Mouse (Mus musculus) thymus, postnatal 14 days (tissue): ENCODE measurements around the gene Slc25a30.
A peak's percentile ranks its signal among the peaks of the same experiment; 100 is the strongest.
"Not testable (repeated sequence)": the region's sequence is repeated elsewhere in the genome, so short reads cannot be mapped to it uniquely, and the experiment has no call there.

ENCODE experiments used
- DNase-seq: peaks from one replicate; pipeline ENCODE4 v3.0.0; 2021

Slc25a30 gene

DNA sequence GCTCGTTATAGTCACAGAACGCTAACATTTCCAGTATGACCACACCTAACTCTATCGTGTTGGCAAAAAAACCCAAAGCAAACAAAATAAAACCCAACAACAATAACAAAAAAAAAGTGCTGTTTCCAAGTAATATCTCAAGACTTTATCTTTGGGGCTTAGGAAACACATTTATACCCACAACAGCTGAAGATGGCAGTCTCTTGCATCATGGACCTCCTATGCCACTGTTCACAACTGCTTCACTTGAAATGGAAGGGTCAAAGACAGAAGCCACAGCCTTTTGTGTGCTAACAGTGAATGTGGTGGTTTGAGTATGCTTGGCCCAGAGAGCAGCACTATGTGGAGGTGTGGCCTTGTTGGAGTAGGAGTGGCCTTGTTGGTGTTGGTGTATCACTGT, 4.5 kb upstream of the Slc25a30 start:
- DNase-seq = no peak

DNA sequence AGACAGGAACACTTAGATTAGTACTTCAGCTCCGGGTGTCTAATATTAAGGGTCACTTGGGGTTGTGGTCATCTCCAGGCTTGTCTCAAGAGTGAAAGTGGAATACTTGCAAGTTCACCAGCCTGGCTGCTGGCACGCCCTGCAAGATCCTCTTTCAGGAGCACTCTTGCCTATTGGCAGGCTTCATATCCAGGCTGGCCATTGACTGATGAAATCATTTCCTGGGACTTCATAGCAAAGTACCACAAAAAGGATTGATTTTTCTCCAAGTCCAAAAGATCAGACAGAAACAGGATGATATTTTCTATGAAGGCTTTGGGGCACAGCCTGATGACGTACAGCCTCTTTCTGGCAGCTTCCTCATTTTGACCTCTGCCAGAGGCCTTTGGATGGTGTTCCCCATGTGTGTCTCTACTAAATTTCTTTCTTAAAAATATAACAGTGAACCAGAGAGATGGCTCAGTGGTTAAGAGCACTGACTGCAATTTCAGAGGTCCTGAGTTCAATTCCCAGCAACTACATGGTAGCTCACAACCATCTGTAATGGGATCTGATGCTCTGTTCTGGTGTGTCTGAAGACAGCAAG, 3.7 kb upstream of the Slc25a30 start:
- DNase-seq = no peak

DNA sequence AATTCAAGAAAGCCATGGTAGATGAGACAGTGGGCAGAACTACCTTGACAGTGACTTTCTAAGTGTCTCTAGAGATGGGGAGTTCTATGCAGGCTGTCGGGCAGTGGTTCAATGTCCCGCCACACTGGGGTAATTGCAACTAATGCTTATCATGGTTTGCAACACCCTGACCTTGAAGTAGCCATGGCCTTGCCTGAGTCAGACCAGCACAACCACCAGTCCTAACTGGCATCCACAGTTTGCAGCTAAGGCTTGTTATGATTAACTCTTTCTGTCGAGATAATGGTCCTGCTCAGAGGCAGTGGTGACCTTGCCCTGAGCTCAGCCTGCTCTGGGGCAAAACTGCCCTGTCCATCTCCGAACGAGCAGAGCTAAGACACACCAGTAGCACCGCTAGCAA, 2.5 kb upstream of the Slc25a30 start:
- no peak for DNase-seq

DNA sequence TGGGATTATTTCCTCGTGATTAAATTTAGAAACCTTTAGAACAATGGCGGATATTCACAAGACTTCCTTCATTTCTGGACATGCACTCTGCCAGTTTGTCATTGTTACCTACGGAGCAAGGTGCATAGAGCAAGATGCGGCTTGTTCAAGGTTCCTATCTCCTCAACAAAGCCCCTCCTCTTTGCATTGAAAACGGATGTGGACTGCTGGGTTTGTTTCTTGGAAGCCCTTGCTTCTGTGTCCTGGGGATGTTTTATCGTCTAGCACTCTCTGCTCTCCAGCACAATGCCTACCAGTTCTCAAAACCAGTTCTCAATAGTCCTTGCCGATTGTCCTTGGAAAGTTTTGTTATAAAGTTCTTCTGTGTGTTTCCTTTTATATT, 948 bp upstream of the Slc25a30 start:
- DNase-seq = no peak

DNA sequence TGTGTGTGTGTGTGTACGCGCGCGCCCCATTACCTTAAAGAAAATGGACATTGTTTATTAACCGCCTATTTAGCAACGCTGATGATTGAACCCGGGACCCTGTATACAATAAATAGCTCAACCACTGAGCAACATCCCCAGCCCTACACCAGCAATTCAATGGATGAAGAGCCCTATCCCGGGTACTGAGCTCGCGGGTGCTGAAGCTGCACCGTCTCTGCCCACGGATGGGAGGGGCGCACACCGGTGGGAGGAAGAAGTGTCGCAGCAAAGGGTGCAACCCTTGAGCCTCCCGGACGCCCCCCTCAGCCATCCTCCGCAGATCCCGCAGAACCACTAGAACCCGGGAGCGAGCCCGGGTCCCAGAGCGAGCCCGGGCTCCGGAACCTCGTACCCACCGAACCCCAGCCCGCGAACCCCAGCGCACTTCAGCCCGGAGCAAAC, 391 bp downstream of the Slc25a30 start:
- peak; percentile 77 for DNase-seq

DNA sequence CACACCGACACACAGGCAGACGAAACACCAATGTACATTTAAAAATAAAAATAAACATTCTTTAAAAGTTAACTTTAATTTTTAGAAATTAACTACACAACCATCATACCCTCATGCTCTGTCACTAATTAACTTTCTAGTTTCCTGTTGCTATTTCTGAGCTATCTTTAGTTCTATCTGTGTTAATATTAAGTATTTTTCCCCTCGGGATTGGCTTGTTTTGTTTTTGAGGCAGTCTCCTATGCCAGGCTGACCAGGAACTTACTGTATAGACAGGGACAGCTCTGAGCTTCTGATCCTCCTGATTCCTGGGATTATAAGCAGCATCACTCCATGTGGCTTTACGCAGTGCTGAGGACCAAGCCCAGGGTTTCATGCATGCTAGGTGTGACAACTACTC, 6.9 kb downstream of the Slc25a30 start:
- no peak for DNase-seq

DNA sequence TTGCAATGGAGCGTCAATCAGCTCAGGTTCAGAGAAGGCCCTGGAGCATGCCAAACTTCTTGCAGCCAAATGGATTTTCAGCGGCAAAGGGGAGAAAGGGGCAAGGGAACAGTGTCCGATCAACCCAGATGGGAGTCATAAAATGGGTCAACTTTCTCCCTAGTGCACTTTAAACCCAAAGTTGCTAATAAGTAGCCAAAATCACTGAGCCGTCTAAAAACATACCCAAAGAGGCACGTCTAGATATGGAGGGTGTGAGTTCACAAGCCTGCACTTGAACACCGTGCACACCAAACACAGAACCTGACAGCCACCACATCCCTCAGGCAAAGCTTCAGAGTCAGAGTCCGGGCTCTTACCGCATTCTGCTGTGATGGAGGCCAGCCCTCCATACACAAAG, 10.2 kb downstream of the Slc25a30 start:
- DNase-seq = no peak

DNA sequence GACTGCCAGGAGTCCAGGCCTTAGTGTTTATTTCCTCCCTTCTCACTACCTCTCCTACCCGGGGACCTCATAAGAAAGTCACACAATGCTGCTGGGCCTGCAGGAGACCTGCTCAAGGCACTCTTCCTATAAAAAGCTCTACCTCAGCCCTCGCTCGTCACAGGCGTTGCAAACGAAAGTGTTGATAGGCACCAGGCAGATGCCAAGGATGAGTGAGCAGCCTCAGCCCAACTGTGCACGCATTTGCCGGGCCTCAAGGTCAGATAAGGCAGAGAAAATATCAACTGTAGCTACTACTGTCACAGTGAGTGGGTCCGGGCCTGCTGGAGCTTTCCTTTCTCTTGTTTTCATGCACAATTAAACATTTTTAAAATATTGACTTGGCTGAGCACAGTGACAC, 13.4 kb downstream of the Slc25a30 start:
- DNase-seq = no peak

DNA sequence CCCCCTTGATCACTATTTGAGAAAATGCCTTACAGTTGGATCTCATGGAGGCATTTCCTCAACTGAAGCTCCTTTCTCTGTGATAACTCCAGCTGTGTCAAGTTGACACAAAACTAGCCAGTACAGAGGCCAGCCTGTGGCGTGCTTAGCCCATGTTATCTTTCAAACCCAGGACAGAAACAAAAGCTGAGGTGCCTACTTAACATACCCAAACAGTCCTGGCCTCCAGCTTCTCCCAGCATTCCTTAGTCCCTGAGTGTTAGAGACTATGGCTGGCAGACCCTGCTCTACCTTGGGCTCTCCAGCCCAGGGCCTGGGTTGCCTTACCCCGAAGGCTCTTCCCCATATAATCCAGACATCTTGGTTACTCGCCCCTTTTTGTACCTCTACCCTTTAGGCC, 14.4 kb downstream of the Slc25a30 start:
- DNase-seq = not testable (repeated sequence)

DNA sequence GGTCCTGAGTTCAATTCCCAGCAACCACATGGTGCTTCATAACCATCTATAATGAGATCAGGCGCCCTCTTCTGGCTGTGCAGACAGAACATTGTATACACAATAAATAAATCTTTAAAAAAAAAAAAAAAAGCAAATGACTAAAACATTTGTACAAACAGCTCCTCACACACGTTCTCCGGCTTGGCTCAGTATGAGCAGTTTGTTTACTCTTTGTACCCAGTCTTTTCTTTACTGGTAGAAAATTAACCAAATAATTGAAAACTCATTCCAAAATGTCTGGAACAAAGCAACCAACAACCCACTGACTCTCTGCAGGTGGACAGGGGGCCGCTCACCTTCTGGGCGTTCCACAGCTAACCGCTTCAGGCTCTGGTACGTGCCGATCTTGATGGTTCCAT, 15.7 kb downstream of the Slc25a30 start:
- DNase-seq = no peak

DNA sequence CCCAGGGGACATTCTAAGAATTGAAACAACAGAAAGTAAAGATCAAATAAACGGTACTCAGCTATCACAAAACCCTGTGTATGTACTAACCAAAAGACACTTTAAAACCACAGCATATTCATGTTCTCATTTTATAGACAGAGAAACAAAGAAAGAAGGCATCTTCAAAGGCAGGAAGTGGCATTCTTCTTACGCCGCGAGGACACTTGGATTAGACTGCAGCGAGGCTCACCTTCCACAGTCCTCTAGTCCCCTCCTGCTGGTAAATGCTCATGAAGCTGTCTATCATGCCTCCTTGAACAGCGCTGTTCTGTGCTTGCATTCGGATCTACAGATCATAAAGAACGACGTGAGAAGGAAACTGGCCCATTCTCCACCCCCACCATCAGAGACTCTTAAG, 17.5 kb downstream of the Slc25a30 start:
- DNase-seq = peak; percentile 59

DNA sequence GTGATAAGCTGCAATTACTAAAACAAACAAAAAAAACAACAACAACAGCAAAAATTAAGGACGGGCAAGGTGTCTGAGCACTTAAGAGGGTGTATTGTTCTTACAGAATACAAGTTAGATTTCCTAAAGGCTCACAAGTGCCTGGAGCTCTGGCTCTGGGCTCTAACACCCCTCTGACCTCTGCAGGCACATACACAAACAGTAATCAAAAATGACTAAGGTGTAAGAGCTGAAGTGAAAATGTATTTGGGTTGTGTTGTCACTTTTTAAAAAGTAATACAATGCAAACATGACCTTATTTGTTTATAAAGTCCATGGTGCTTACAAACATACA, 18.6 kb downstream of the Slc25a30 start:
- DNase-seq = no peak

DNA sequence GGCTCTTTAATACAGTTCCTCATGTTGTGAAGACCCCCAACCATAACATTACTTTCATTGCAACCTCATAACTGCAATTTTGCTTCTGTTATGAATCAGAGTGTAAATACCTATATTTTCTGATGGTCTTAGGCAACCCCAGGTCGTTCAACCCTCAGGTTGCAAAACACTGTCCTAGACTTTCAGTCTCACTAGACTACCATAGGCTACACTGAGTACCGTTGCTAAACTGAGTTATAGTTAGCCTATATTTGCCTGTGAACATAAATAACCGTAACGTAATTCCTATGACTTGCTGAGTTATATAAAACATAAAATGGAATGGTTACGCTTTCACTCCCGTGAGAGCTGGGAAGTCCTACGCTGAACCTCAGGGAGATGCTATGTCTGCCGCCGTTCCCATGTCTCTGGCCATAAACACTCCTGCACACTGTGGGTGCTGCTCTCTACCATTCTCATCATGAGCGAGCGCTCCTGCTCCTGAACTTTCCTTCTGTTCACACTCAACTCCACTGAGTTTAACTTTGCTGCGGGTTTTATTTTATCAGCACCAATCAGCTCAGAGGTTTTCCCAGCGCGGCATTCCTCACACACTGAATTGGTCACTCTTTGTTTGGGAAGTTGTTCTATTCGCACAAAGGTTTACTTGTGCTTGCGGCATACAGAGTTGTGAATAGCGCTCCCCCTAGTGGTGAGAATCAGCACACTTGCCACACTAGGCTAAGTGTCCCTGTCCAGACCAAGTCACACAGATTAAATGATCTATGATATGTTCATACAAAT, 19.2 kb downstream of the Slc25a30 start:
- peak; percentile 78 for DNase-seq

DNA sequence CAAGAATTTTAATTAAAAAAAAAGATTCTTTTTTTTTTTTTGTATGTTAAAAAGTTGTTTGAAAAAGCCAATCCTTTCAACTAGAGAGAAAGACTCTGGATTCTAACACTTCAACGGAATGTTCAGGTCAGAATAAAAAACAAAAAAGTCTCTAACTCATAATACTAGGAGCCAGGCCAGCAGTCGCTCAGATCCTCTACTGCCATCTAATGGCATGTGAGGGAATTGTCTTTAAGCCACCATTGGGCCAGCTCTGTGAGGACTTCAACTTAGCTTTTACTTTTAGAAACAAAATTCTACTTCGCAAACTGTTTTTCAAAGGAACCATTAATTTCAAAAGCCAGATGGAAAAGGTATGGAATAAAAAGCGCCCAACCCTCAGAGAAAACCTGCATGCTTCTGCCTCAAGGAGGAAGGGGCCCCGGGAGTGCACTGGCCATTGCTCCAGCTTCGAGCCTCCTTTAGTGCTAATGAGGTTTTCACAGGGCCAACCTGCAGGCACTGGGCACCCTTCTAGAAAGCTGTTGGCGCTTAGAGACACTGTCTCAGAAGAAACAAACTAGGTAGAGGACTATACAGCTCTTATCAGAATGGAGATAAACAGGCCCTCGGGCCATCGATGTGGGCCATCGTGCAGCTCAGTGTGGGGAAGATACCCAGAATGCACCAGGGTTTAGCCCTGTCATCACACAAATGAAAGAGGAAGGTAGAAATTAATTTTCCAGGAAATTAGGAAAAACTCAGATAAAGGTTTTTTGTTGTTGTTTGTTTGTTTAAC, 25.6 kb downstream of the Slc25a30 start:
- DNase-seq = peak; percentile 58

DNA sequence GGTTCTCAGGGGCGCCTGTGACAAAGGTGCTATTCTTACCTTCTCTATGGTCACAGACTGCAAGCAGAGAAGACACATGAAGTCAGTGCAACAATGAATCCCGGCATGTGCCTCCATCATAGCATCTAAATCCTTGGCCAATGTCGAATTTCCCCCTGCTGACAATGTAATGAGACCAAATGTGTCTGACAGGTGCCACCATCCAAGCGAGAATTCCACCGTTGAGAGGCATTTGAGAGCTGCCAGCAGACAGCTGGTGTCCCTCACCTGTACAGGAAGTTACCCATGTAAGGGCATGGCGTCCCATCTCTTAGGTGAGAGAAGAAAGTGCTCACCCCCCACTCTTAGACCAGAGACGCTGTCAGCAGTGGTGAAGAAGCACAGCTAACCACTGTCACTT, 28.4 kb downstream of the Slc25a30 start:
- no peak for DNase-seq

DNA sequence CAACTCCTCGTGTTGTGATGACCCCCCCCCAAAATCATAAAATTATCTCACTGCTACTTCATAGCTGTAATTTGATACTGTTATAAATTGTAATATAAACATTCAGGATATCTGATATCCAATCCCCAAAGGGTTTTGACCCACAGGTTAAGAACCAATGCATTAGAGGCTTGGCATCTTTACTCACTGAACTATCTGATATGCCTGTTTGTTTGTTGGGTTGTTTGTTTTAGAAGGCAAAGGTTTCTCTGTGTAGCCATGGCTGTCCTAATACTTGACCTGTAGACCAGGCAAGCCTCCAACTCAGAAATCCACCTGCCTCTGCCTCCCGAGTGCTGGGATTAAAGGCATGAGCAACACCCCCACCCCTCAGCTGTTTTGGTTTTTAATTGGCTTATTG, 29.0 kb downstream of the Slc25a30 start:
- DNase-seq = no peak

DNA sequence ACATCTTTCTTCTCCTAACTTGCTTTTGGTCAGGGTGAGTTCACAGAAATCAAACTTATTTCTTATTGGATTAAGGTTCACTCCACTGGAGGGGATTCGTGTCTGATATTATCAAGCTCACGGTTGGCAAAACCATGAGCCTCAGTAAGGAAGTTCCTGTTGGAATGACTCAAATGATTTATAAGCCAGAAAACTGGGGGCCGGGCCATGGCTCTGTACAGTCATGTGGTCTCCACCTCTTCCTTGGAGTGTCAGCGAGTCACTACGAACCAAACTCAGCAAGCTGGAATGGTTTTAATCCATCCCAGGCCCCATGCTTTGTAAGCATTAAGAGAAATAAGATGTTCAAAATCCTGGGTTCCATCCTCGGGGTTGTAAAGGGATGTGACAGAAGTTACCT, 29.9 kb downstream of the Slc25a30 start:
- no peak for DNase-seq

DNA sequence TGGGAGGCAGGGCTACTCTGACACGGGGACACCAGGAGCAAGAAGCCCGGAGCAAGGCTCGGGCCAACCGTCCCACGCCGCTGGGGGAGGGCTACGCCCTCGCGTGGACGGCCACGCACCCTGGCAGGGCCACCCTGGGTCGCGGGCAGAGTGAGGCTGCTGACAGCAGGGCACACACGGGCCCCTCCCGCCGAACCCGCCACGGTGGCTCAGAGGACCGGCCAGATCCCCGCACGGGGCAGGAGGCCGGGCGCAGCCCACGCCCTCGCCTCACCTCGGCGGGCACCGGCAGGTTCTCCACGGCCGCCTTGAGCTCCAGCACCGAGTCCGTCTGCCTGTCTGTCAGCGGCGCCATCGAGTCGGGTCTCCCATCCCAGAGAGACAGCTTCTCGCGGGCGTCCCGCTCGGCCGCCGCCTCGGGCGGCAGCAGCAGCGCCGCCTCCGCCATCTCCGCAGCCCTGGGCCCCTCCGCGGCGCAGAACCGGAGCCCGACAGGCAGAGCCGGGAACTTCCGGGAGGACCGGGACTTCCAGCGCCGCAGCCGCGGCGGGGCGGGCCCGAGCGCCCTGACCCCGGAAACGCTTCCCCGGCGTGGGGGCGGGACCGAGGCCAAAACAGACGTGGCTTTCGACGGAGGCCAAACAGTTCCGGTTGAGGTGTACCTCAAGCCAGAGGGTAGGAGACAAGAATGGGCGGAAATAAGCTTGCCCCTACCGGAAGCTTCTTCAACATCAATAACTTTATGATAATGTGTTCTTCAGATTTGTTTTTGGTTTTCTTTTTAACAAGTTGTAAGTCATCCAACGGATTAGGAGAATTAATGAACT, 32.6 kb downstream of the Slc25a30 start, which contains the start of gene Cog3:
Gene Cog3 (minus strand): TSS at position 527 of the 827 bp plus-strand sequence.
- peak; percentile 98 for DNase-seq

DNA sequence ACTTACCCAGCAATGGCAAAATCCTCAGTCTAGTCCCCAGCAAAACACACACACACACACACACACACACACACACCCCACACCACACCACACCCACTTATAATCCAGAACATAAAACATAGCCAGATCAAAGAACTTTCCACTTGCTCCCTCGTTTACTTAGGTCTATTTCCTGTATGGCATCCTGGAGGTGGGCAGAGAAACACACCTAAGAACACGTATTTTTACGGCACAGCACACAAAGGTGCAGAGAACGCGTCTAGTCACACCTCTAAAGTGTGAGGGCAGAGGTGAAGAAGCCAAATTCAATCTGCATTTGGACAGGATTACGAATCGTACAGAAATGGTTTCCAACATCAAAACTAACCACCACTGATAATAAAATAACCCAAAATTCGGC, 33.6 kb downstream of the Slc25a30 start:
- DNase-seq = no peak

DNA sequence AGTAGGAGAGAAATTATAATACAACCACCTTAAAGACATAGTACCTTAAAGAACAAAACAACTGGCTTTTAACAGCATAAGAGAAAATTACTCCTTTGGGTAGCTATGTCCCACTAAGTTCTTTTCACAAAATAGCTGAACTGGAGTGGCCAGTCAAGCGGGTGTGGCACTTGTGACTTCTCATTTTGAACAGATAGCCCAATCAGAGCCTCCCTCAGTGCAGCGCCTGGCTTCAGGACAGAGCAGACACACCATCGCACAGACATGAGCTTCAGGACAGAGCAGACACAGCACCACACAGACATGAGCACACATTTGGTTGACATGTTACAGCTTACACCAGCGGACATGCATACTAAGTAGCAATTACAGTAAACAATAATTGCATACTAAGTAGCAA, 35.8 kb downstream of the Slc25a30 start:
- no peak for DNase-seq

DNA sequence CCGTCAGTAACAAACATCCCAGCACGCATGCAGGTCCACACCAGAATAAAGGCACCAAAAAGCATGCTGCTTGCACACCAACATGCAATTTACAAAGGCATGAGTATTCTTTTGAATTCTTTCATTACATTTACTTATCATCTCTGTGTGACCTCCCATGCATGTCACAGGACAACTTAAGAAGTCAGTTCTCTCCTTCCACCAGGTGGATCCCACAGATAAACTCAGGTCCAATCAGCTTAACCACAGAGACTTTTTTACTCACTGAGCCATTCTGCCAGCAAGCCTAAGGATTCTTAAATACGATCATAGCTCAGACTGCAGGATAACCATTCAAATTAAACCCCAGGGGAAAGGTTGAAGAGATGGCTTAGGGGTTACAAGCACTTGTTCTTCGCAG, 37.7 kb downstream of the Slc25a30 start:
- no peak for DNase-seq

DNA sequence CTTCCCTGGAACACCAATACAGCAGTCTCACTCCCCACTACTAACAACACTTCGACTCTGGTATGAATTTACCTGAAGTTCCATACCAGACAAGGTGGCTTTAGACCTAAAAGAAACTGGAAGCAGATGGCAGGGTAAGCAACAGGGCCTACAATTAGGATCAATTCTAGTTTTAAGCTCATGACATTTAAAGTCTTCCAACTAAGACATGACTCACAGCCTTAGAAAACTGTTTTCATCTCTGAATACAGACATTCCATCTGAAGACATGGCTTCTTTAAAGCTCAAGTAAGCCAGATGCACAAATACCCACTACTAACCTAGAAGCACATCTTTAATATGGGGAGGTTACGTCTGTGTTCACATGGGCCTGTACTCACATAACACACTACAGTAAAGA, 38.9 kb downstream of the Slc25a30 start:
- DNase-seq = no peak

DNA sequence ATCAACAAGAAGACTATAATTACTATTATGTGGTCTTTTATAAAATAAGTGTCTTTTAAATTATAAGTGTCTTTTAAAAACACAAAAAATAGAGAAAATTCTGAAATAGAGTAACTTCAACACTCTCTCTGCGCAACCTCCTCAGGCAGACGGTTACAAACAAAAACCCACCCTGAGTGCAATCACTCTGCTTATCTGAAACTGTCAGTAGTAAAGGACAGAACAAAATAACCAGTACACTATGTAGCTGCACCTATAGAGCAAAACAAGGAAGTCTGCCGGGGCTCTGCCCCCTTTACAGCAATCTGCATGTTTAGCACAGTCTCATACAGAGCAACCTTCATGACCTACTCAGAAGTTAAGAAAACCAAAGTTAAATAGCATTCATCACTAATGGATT, 44.9 kb downstream of the Slc25a30 start:
- DNase-seq = no peak
